Comparison of ENCODE assay signal across 27 mouse cellular contexts in genomic region chr10:67176932-67177331, GRCm38 (mm10).
DNase-seq lines count a peak whose midpoint lies in the region; ATAC-seq and TF ChIP-seq lines count a peak whose summit lies in the region.
"Had no signal": no experiment of that assay in that cellular context is flagged by ENCODE, and none has a peak within 500 bp of the region (broad histone marks: within the 10 kb centered on the region; RNA-seq: fewer than 3 reads in every experiment).

No protein-coding gene starts in this region.

- no peaks in the 10 kb centered on the region for H3K36me3 ChIP-seq in lung, embryonic 14.5 days (ENCODE audit: insufficient read depth)
- no peaks in the 10 kb centered on the region for H3K36me3 ChIP-seq in intestine, postnatal 0 days (ENCODE audit: control insufficient read depth, insufficient read depth)
- H3K36me3 ChIP-seq: embryonic facial prominence, embryonic 12.5 days; hindbrain, embryonic 13.5 days; limb, embryonic 13.5 days; midbrain, embryonic 12.5 days; neural tube, embryonic 15.5 days; stomach, embryonic 15.5 days had no signal

- peaks cover 6% of the 10 kb centered on the region; the same call in 1 of the 2 replicates for H3K4me1 ChIP-seq in lung, embryonic 14.5 days (ENCODE audit: insufficient read depth)
- 0 out of 2 replicates have a peak, but pooled peaks cover 12% of the 10 kb centered on the region for H3K4me1 ChIP-seq in intestine, postnatal 0 days (replicated peaks; ENCODE audit: control insufficient read depth, insufficient read depth, low read length)
- H3K4me1 ChIP-seq: forebrain, embryonic 13.5 days; hindbrain, embryonic 13.5 days; midbrain, embryonic 12.5 days had no signal

- no peak overlapping the region for H3K4me3 ChIP-seq in lung, embryonic 14.5 days (ENCODE audit: low read depth, low read length)
- no peak overlapping the region for H3K4me3 ChIP-seq in intestine, postnatal 0 days (ENCODE audit: low read depth, low read length)
- H3K4me3 ChIP-seq: embryonic facial prominence, embryonic 12.5 days; forebrain, embryonic 13.5 days; gastrocnemius, adult 2 months; hindbrain, embryonic 13.5 days; limb, embryonic 13.5 days; midbrain, embryonic 12.5 days; neural tube, embryonic 15.5 days; stomach, embryonic 15.5 days had no signal

- no peak for ATAC-seq in lung, embryonic 14.5 days (ENCODE audit: insufficient read depth)
- ATAC-seq in erythroid progenitor cell, adult 5-6 weeks (replicated peaks; ENCODE audit: low FRiP score, poor library complexity, severe bottlenecking), result 0 out of 2 replicates have a peak, but pooled peaks have one; percentile 58
- no peak for ATAC-seq in intestine, postnatal 0 days
- peak; percentile 80 for ATAC-seq in megakaryocyte-erythroid progenitor cell, adult 5-6 weeks (replicated peaks; ENCODE audit: low FRiP score, low TSS enrichment, poor library complexity, severe bottlenecking)
- no peak for ATAC-seq in activated CD4-positive, CD25-positive, alpha-beta regulatory T cell, adult 4 months
- ATAC-seq: forebrain, embryonic 13.5 days; lung, postnatal 0 days had no signal

- no peak for DNase-seq in lung, embryonic 14.5 days
- DNase-seq in lung, postnatal 14 days, result no peak
- DNase-seq in gastrocnemius, adult 8-10 months (ENCODE audit: low spot score in 2 of 2), result no peak
- DNase-seq: cerebellum, adult 11-12 months; cerebellum, postnatal 10 days; gastrocnemius, adult 2 months; heart, postnatal 14 days; kidney, adult 9 months; kidney, postnatal 36 days; layer of hippocampus, adult 9-11 months; right cerebral cortex, adult 18-20 months; right cerebral cortex, postnatal 4 days; thymus, adult 2 months; thymus, postnatal 4 days had no signal

- WGBS in lung, embryonic 14.5 days, result 47% methylated on average over 3 of the region's 3 CpGs
- WGBS in intestine, postnatal 0 days, result 38% methylated on average over 3 of the region's 3 CpGs

- H3K27ac ChIP-seq in lung, embryonic 14.5 days (ENCODE audit: low read depth), result peak overlapping the region; percentile 36; the same call in 1 of the 2 replicates
- H3K27ac ChIP-seq in intestine, postnatal 0 days (ENCODE audit: low read depth, low read length), result peak overlapping the region; percentile 83
- H3K27ac ChIP-seq: embryonic facial prominence, embryonic 12.5 days; forebrain, embryonic 13.5 days; gastrocnemius, adult 2 months; hindbrain, embryonic 13.5 days; limb, embryonic 13.5 days; midbrain, embryonic 12.5 days; neural tube, embryonic 15.5 days had no signal

- no peaks in the 10 kb centered on the region for H3K9me3 ChIP-seq in lung, embryonic 14.5 days (ENCODE audit: low read depth, low read length)
- H3K9me3 ChIP-seq in intestine, postnatal 0 days (ENCODE audit: control insufficient read depth), result no peaks in the 10 kb centered on the region
- H3K9me3 ChIP-seq: embryonic facial prominence, embryonic 12.5 days; forebrain, embryonic 13.5 days; hindbrain, embryonic 13.5 days; limb, embryonic 13.5 days; midbrain, embryonic 12.5 days; neural tube, embryonic 15.5 days; stomach, embryonic 15.5 days had no signal

- H3K4me2 ChIP-seq in lung, embryonic 14.5 days, result no peak overlapping the region
- peak overlapping the region; percentile 59 for H3K4me2 ChIP-seq in intestine, postnatal 0 days (replicated peaks; ENCODE audit: low read depth)
- H3K4me2 ChIP-seq: embryonic facial prominence, embryonic 12.5 days; forebrain, embryonic 13.5 days; heart, embryonic 11.5 days; hindbrain, embryonic 13.5 days; limb, embryonic 13.5 days; midbrain, embryonic 12.5 days; neural tube, embryonic 15.5 days; stomach, embryonic 15.5 days had no signal

- no peaks in the 10 kb centered on the region for H3K27me3 ChIP-seq in lung, embryonic 14.5 days (ENCODE audit: insufficient read depth, low read length)
- H3K27me3 ChIP-seq in intestine, postnatal 0 days (replicated peaks; ENCODE audit: control insufficient read depth, insufficient read depth, low read length), result no peaks in the 10 kb centered on the region
- H3K27me3 ChIP-seq: embryonic facial prominence, embryonic 12.5 days; forebrain, embryonic 13.5 days; hindbrain, embryonic 13.5 days; limb, embryonic 13.5 days; midbrain, embryonic 12.5 days; neural tube, embryonic 15.5 days; stomach, embryonic 15.5 days had no signal

- no peak for TF ChIP-seq CTCF in lung, embryonic 14.5 days (IDR thresholded peaks at IDR 0.05; ENCODE audit: low read depth)
- no peak for TF ChIP-seq CTCF in intestine, postnatal 0 days (IDR thresholded peaks at IDR 0.05; ENCODE audit: low read depth)

- H3K9ac ChIP-seq in lung, embryonic 14.5 days, result no peak overlapping the region
- H3K9ac ChIP-seq in intestine, postnatal 0 days (ENCODE audit: low read depth, low read length), result no peak overlapping the region; the same call in 1 of the 2 replicates
- H3K9ac ChIP-seq: embryonic facial prominence, embryonic 12.5 days; forebrain, embryonic 13.5 days; hindbrain, embryonic 13.5 days; limb, embryonic 13.5 days; midbrain, embryonic 12.5 days; neural tube, embryonic 15.5 days; stomach, embryonic 15.5 days had no signal

Comparison
In these comparisons a context has a peak if more than half of its experiments do, and no peak if none do; other contexts are left out.
1. ATAC-seq: peak in erythroid progenitor cell, adult 5-6 weeks (single experiment) and megakaryocyte-erythroid progenitor cell, adult 5-6 weeks (single experiment); none in lung, embryonic 14.5 days (single experiment), intestine, postnatal 0 days (single experiment) and activated CD4-positive, CD25-positive, alpha-beta regulatory T cell, adult 4 months (single experiment).